Mouse (Mus musculus): ENCODE measurements at regions not wholly inside any gene's neighbourhood (a gene's known extent, or its start where the extent isn't known, plus 50 kb on each side); places are given as distances from the start of the nearest gene placed in this dataset.
"Not testable (repeated sequence)": the region's sequence is repeated elsewhere in the genome, so short reads cannot be mapped to it uniquely, and the experiment has no call there.

- ATAC-seq (replicated peaks; ENCODE audit: poor library complexity): no peak
These were observed 214.5 kb downstream of the Dact1 start for GRCm38 (mm10) chr12:71524156-71524555.

GRCm38 (mm10) chr12:71525255-71525927 lies 215.7 kb downstream of the Dact1 start:
- no peak for ATAC-seq (replicated peaks; ENCODE audit: poor library complexity)

GRCm38 (mm10) chr12:71526623-71527022 lies 216.9 kb downstream of the Dact1 start:
- ATAC-seq (replicated peaks; ENCODE audit: poor library complexity): no peak

GRCm38 (mm10) chr12:71532161-71532560 lies 222.5 kb downstream of the Dact1 start:
- no peak for ATAC-seq (replicated peaks; ENCODE audit: poor library complexity)

GRCm38 (mm10) chr12:71532708-71533450 lies 223.2 kb downstream of the Dact1 start:
- no peak for ATAC-seq (replicated peaks; ENCODE audit: poor library complexity)

- no peak for ATAC-seq (replicated peaks; ENCODE audit: poor library complexity)
These were observed 224.0 kb downstream of the Dact1 start for GRCm38 (mm10) chr12:71533701-71534100.

GRCm38 (mm10) chr12:71534199-71534598 lies 224.5 kb downstream of the Dact1 start:
- no peak for ATAC-seq (replicated peaks; ENCODE audit: poor library complexity)

- ATAC-seq (replicated peaks; ENCODE audit: poor library complexity): no peak
These were observed 225.6 kb downstream of the Dact1 start for GRCm38 (mm10) chr12:71535251-71535650.

GRCm38 (mm10) chr12:71535831-71536230 lies 226.1 kb downstream of the Dact1 start:
- not testable (repeated sequence) for ATAC-seq (replicated peaks; ENCODE audit: poor library complexity)

GRCm38 (mm10) chr12:71538691-71539090 lies 229.0 kb downstream of the Dact1 start:
- no peak for ATAC-seq (replicated peaks; ENCODE audit: poor library complexity)

GRCm38 (mm10) chr12:71540279-71540678 lies 230.6 kb downstream of the Dact1 start:
- ATAC-seq (replicated peaks; ENCODE audit: poor library complexity): no peak

- no peak for ATAC-seq (replicated peaks; ENCODE audit: poor library complexity)
These were observed 232.3 kb downstream of the Dact1 start for GRCm38 (mm10) chr12:71541961-71542360.

- ATAC-seq (replicated peaks; ENCODE audit: poor library complexity): no peak
These were observed 234.0 kb downstream of the Dact1 start for GRCm38 (mm10) chr12:71543571-71544119.

GRCm38 (mm10) chr12:71544401-71545159 lies 234.9 kb downstream of the Dact1 start:
- peak; percentile 69 for ATAC-seq (replicated peaks; ENCODE audit: poor library complexity)

GRCm38 (mm10) chr12:71546523-71547265 lies 237.0 kb downstream of the Dact1 start:
- ATAC-seq (replicated peaks; ENCODE audit: poor library complexity): peak; percentile 55

GRCm38 (mm10) chr12:71549336-71549735 lies 239.7 kb downstream of the Dact1 start:
- ATAC-seq (replicated peaks; ENCODE audit: poor library complexity): no peak

GRCm38 (mm10) chr12:71554212-71554611 lies 244.5 kb downstream of the Dact1 start:
- ATAC-seq (replicated peaks; ENCODE audit: poor library complexity): no peak

- no peak for ATAC-seq (replicated peaks; ENCODE audit: poor library complexity)
These were observed 251.6 kb downstream of the Dact1 start for GRCm38 (mm10) chr12:71561259-71561658.

GRCm38 (mm10) chr12:71561918-71562572 lies 252.4 kb downstream of the Dact1 start:
- no peak for ATAC-seq (replicated peaks; ENCODE audit: poor library complexity)

GRCm38 (mm10) chr12:71563219-71563618 lies 253.5 kb downstream of the Dact1 start:
- ATAC-seq (replicated peaks; ENCODE audit: poor library complexity): no peak

Measured in megakaryocyte progenitor cell, adult 5-6 weeks (primary cell).